Mouse (Mus musculus): ENCODE data around the gene Bad. TPM values are rescaled to one million over a fixed set of nuclear protein-coding genes. Genes with fewer than 3 reads are reported as not detected.

The Bad gene
- total and polyA plus RNA-seq, 3 experiments = 21.1 to 33.5 (median 25.8) TPM

- no peak for DNase-seq
- H3K4me1 ChIP-seq (ENCODE audit: control insufficient read depth, insufficient read depth, low read length) = peaks cover 4% of the 10 kb centered on the region; the same call in 1 of the 2 replicates
- H3K79me2 ChIP-seq (replicated peaks; ENCODE audit: control insufficient read depth, insufficient read depth, low read length) = no peaks in the 10 kb centered on the region
- H3K36me3 ChIP-seq (ENCODE audit: control insufficient read depth, insufficient read depth, low read length) = no peaks in the 10 kb centered on the region
- H3K27ac ChIP-seq = no peak overlapping the region
- H3K4me3 ChIP-seq = no peak overlapping the region
- WGBS = 40% methylated on average over 3 of the region's 3 CpGs
- no peak overlapping the region for H3K9ac ChIP-seq (ENCODE audit: low read depth, low read length)
- intact Hi-C loops (cut with DNase I) = no loop called here
- TF ChIP-seq EP300 (IDR thresholded peaks at IDR 0.05; ENCODE audit: insufficient read depth, low read depth, low read length) = no peak
- TF ChIP-seq CTCF (IDR thresholded peaks at IDR 0.05) = peak; percentile 56
- TF ChIP-seq POLR2A (IDR thresholded peaks at IDR 0.05; ENCODE audit: insufficient read depth, low read depth, low read length) = no peak
- H3K27me3 ChIP-seq (ENCODE audit: control insufficient read depth, insufficient read depth, low read length) = peaks cover 12% of the 10 kb centered on the region
Measured at GRCm38 (mm10) chr19:6936299-6936698, 5.4 kb upstream of the Bad start.

- H3K79me2 ChIP-seq (replicated peaks; ENCODE audit: control insufficient read depth, insufficient read depth, low read length) = no peaks in the 10 kb centered on the region
- peaks cover 6% of the 10 kb centered on the region for H3K4me1 ChIP-seq (ENCODE audit: control insufficient read depth, insufficient read depth, low read length)
- H3K9ac ChIP-seq (ENCODE audit: low read depth, low read length) = no peak overlapping the region
- peak overlapping the region; percentile 11; the same call in 1 of the 2 replicates for H3K4me3 ChIP-seq
- no peaks in the 10 kb centered on the region for H3K36me3 ChIP-seq (ENCODE audit: control insufficient read depth, insufficient read depth, low read length)
- intact Hi-C loops (cut with DNase I) = loop anchor here (2.0 kb wide), 2 partner anchors 13 to 15 kb away; partner anchors contain the start of gene Catsperz
- peak overlapping the region; percentile 78 for H3K27ac ChIP-seq
- peaks cover 12% of the 10 kb centered on the region for H3K27me3 ChIP-seq (ENCODE audit: control insufficient read depth, insufficient read depth, low read length)
- TF ChIP-seq EP300 (IDR thresholded peaks at IDR 0.05; ENCODE audit: insufficient read depth, low read depth, low read length) = peak; percentile 37; the same call in 1 of the 2 replicates
- TF ChIP-seq CTCF (IDR thresholded peaks at IDR 0.05) = no peak
- no peak for TF ChIP-seq POLR2A (IDR thresholded peaks at IDR 0.05; ENCODE audit: insufficient read depth, low read depth, low read length)
- 58% methylated on average over 16 of the region's 16 CpGs for WGBS
- DNase-seq = peak; percentile 51 to 80
Measured at GRCm38 (mm10) chr19:6937541-6938465, 3.9 kb upstream of the Bad start.

- Histone ChIP-seq H3K79me2 (replicated peaks; ENCODE audit: control insufficient read depth, insufficient read depth, low read length) (no peaks in the 10 kb centered on the region), H3K4me3 (no peak overlapping the region), H3K4me1 (ENCODE audit: control insufficient read depth, insufficient read depth, low read length) (peaks cover 3% of the 10 kb centered on the region), H3K27me3 (ENCODE audit: control insufficient read depth, insufficient read depth, low read length) (peaks cover 2% of the 10 kb centered on the region; the same call in 1 of the 2 replicates), H3K27ac (peak overlapping the region; percentile 78; the same call in 1 of the 2 replicates), H3K36me3 (ENCODE audit: control insufficient read depth, insufficient read depth, low read length) (no peaks in the 10 kb centered on the region), H3K9ac (ENCODE audit: low read depth, low read length) (no peak overlapping the region)
- WGBS = 91% methylated on average over 20 of the region's 20 CpGs
- TF ChIP-seq POLR2A (IDR thresholded peaks at IDR 0.05; ENCODE audit: insufficient read depth, low read depth, low read length) (no peak), CTCF (IDR thresholded peaks at IDR 0.05) (no peak), EP300 (IDR thresholded peaks at IDR 0.05; ENCODE audit: insufficient read depth, low read depth, low read length) (no peak)
- intact Hi-C loops (cut with DNase I) = loop anchor here (2.0 to 5.0 kb wide), 3 partner anchors 13 to 38 kb away; partner anchors contain the start of genes Catsperz and Plcb3
- no peak for DNase-seq
Measured at GRCm38 (mm10) chr19:6939106-6940002, 2.3 kb upstream of the Bad start.

GRCm38 (mm10) chr19:6940396-6941351 lies 987 bp upstream of the Bad start:
- Histone ChIP-seq H3K9ac (ENCODE audit: low read depth, low read length) (peak overlapping the region; percentile 83), H3K36me3 (ENCODE audit: control insufficient read depth, insufficient read depth, low read length) (no peaks in the 10 kb centered on the region), H3K4me1 (ENCODE audit: control insufficient read depth, insufficient read depth, low read length) (peaks cover 3% of the 10 kb centered on the region), H3K27me3 (ENCODE audit: control insufficient read depth, insufficient read depth, low read length) (no peaks in the 10 kb centered on the region), H3K79me2 (replicated peaks; ENCODE audit: control insufficient read depth, insufficient read depth, low read length) (no peaks in the 10 kb centered on the region), H3K4me3 (peak overlapping the region; percentile 80), H3K27ac (peak overlapping the region; percentile 84)
- no peak for TF ChIP-seq POLR2A (IDR thresholded peaks at IDR 0.05; ENCODE audit: insufficient read depth, low read depth, low read length)
- TF ChIP-seq EP300 (IDR thresholded peaks at IDR 0.05; ENCODE audit: insufficient read depth, low read depth, low read length) = no peak
- no peak for TF ChIP-seq CTCF (IDR thresholded peaks at IDR 0.05)
- peak in 1 of 2 experiments; percentile 22 for DNase-seq
- WGBS = 20% methylated on average over 29 of the region's 29 CpGs
- intact Hi-C loops (cut with DNase I) = loop anchor here (5.0 kb wide), 1 partner anchor 37 kb away; the partner anchor contains the start of gene Plcb3
